Comparison of ENCODE assay signal across 14 mouse cellular contexts in genomic region chr4:46064263-46064662, GRCm38 (mm10). TPM values are rescaled to one million over a fixed set of nuclear protein-coding genes. Genes with fewer than 3 reads are reported as not detected.
DNase-seq lines count a peak whose midpoint lies in the region; ATAC-seq and TF ChIP-seq lines count a peak whose summit lies in the region.
"Had no signal": no experiment of that assay in that cellular context is flagged by ENCODE, and none has a peak within 500 bp of the region (broad histone marks: within the 10 kb centered on the region; RNA-seq: fewer than 3 reads in every experiment).

No protein-coding gene starts in this region.

- H3K4me2 ChIP-seq in heart, embryonic 15.5 days: peak overlapping the region; percentile 13
- H3K4me2 ChIP-seq: embryonic facial prominence, embryonic 12.5 days; liver, embryonic 13.5 days had no signal

- peaks cover 17% of the 10 kb centered on the region; the same call in 1 of the 2 replicates for H3K36me3 ChIP-seq in heart, embryonic 15.5 days
- H3K36me3 ChIP-seq: embryonic facial prominence, embryonic 12.5 days had no signal

- intact Hi-C loops in gastrocnemius, adult 2 months (cut with DNase I): loop anchor here (2.0 kb wide), 2 partner anchors 21 to 23 kb away; no protein-coding TSS in a partner anchor
- intact Hi-C loops in gastrocnemius, postnatal 36 days (cut with DNase I): loop anchor here (2.0 kb wide), 2 partner anchors 23 to 37 kb away; no protein-coding TSS in a partner anchor

- peak overlapping the region; percentile 91 for H3K27ac ChIP-seq in gastrocnemius, adult 2 months
- H3K27ac ChIP-seq in heart, embryonic 15.5 days: peak overlapping the region; percentile 80
- H3K27ac ChIP-seq: embryonic facial prominence, embryonic 12.5 days; liver, embryonic 13.5 days had no signal

- peaks cover 77% of the 10 kb centered on the region for H3K4me1 ChIP-seq in heart, embryonic 15.5 days (replicated peaks)

- 19% methylated on average over 8 of the region's 8 CpGs for WGBS in heart, embryonic 15.5 days

- H3K9me3 ChIP-seq in heart, embryonic 15.5 days (replicated peaks): no peaks in the 10 kb centered on the region
- H3K9me3 ChIP-seq: embryonic facial prominence, embryonic 12.5 days; liver, embryonic 13.5 days; megakaryocyte, embryonic 14.5 days had no signal

- no peak overlapping the region for H3K9ac ChIP-seq in heart, embryonic 15.5 days
- H3K9ac ChIP-seq: embryonic facial prominence, embryonic 12.5 days; liver, embryonic 13.5 days had no signal

- no peak for TF ChIP-seq CTCF in gastrocnemius, adult 2 months (IDR thresholded peaks at IDR 0.05)

- no peaks in the 10 kb centered on the region for H3K27me3 ChIP-seq in heart, embryonic 15.5 days
- H3K27me3 ChIP-seq: embryonic facial prominence, embryonic 12.5 days; liver, embryonic 13.5 days had no signal

- DNase-seq in gastrocnemius, adult 2 months: peak; percentile 85
- DNase-seq in gastrocnemius, postnatal 4 days (ENCODE audit: low spot score in 2 of 2): no peak
- peak; percentile 84 for DNase-seq in 3T3-L1 (ENCODE audit: low read depth, low spot score)
- peak; percentile 37 to 46 for DNase-seq in gastrocnemius, postnatal 36 days
- no peak for DNase-seq in left cerebral cortex, adult 18-20 months (ENCODE audit: low spot score in 2 of 2)
- no peak for DNase-seq in frontal cortex, adult 2 months (ENCODE audit: extremely low spot score in 1 of 2, low spot score in 1 of 2)
- DNase-seq in kidney, adult 8-10 months: no peak
- DNase-seq: cerebellum, adult 8-10 months; liver, embryonic 13.5 days; thymus, postnatal 4 days had no signal

- no peak for ATAC-seq in heart, embryonic 15.5 days (replicated peaks; ENCODE audit: insufficient number of reproducible peaks, insufficient read depth, low FRiP score, low read depth)
- ATAC-seq: intestine, postnatal 0 days had no signal

- peak overlapping the region; percentile 20; the same call in 1 of the 2 replicates for H3K4me3 ChIP-seq in gastrocnemius, adult 2 months
- no peak overlapping the region for H3K4me3 ChIP-seq in heart, embryonic 15.5 days
- H3K4me3 ChIP-seq: embryonic facial prominence, embryonic 12.5 days; liver, embryonic 13.5 days; megakaryocyte, embryonic 14.5 days had no signal

RNA-seq across cellular contexts. Expression of gene Tmod1, which starts 25.5 kb away (rescaled TPM):
- total RNA-seq in gastrocnemius, adult 2 months (2021): 100 to 1,000 TPM; 173 to 208 TPM
- total RNA-seq in gastrocnemius, postnatal 4 days (2021): 100 to 1,000 TPM; 243 to 252 TPM
- 100 to 1,000 TPM; 199 to 210 TPM for total RNA-seq in gastrocnemius, postnatal 36 days (2021)
- 170 and 195 TPM in 2 replicates for polyA plus RNA-seq in heart, embryonic 15.5 days (2015; fragmentation: Nextera tagmentation; extraction: Ambion mirVana)
- total RNA-seq in left cerebral cortex, adult 18-20 months (2021): 10 to 100 TPM; 45.8 to 48.9 TPM
- 58.6 and 63.5 TPM in 2 replicates for polyA plus RNA-seq in frontal cortex, adult 2 months (2012; rRNA removed)

Comparison
In these comparisons a context has a peak if more than half of its experiments do, and no peak if none do; other contexts are left out.
1. DNase-seq: peak in gastrocnemius, adult 2 months (single experiment), 3T3-L1 (single experiment) and gastrocnemius, postnatal 36 days (2 of 2); none in gastrocnemius, postnatal 4 days (0 of 2), left cerebral cortex, adult 18-20 months (0 of 2), frontal cortex, adult 2 months (0 of 2) and kidney, adult 8-10 months (0 of 2).